Mouse (Mus musculus): ENCODE results near the gene Sorcs2. TPM values are rescaled to one million over a fixed set of nuclear protein-coding genes. Genes with fewer than 3 reads are reported as not detected.

Gene Sorcs2
- total and polyA plus RNA-seq, 2 experiments = 0.09 to 0.12 TPM

- no peaks in the 10 kb centered on the region for H3K36me3 ChIP-seq (ENCODE audit: control insufficient read depth, insufficient read depth, low read length)
- no peak overlapping the region for H3K4me3 ChIP-seq (ENCODE audit: insufficient read depth, low read depth, low read length)
- H3K27me3 ChIP-seq (ENCODE audit: control insufficient read depth, insufficient read depth, low read length) = no peaks in the 10 kb centered on the region
- no peak overlapping the region for H3K27ac ChIP-seq (replicated peaks; ENCODE audit: insufficient read depth, low read depth, low read length)
- H3K4me1 ChIP-seq (ENCODE audit: control insufficient read depth, insufficient read depth, low read length) = no peaks in the 10 kb centered on the region
- DNase-seq (ENCODE audit: extremely low read depth, low read depth, low spot score) = no peak
- 85% methylated on average over 2 of the region's 2 CpGs for WGBS
- no peak overlapping the region for H3K9ac ChIP-seq (ENCODE audit: low read depth, low read length)
- H3K79me2 ChIP-seq (ENCODE audit: control insufficient read depth, insufficient read depth, low read length) = no peaks in the 10 kb centered on the region
- no peak for TF ChIP-seq POLR2A (IDR thresholded peaks at IDR 0.05; ENCODE audit: extremely low read depth, insufficient read depth, low read length)
These were observed 284.2 kb downstream of the Sorcs2 start for GRCm38 (mm10) chr5:36113696-36114095.

- WGBS = 74% methylated on average over 6 of the region's 6 CpGs
- no peaks in the 10 kb centered on the region for H3K36me3 ChIP-seq (ENCODE audit: control insufficient read depth, insufficient read depth, low read length)
- no peak for DNase-seq (ENCODE audit: extremely low read depth, low read depth, low spot score)
- H3K27ac ChIP-seq (replicated peaks; ENCODE audit: insufficient read depth, low read depth, low read length) = no peak overlapping the region
- H3K4me1 ChIP-seq (ENCODE audit: control insufficient read depth, insufficient read depth, low read length) = no peaks in the 10 kb centered on the region
- H3K4me3 ChIP-seq (ENCODE audit: insufficient read depth, low read depth, low read length) = no peak overlapping the region
- TF ChIP-seq POLR2A (IDR thresholded peaks at IDR 0.05; ENCODE audit: extremely low read depth, insufficient read depth, low read length) (no peak), CTCF (IDR thresholded peaks at IDR 0.05; ENCODE audit: low read depth, low read length) (no peak)
- H3K9ac ChIP-seq (ENCODE audit: low read depth, low read length) = no peak overlapping the region
- H3K27me3 ChIP-seq (ENCODE audit: control insufficient read depth, insufficient read depth, low read length) = no peaks in the 10 kb centered on the region
- H3K79me2 ChIP-seq (ENCODE audit: control insufficient read depth, insufficient read depth, low read length) = no peaks in the 10 kb centered on the region
These were observed 285.2 kb downstream of the Sorcs2 start for GRCm38 (mm10) chr5:36112696-36113095.

GRCm38 (mm10) chr5:36111516-36111915 lies 286.4 kb downstream of the Sorcs2 start:
- H3K27ac ChIP-seq (replicated peaks; ENCODE audit: insufficient read depth, low read depth, low read length) = no peak overlapping the region
- H3K36me3 ChIP-seq (ENCODE audit: control insufficient read depth, insufficient read depth, low read length) = no peaks in the 10 kb centered on the region
- H3K79me2 ChIP-seq (ENCODE audit: control insufficient read depth, insufficient read depth, low read length) = no peaks in the 10 kb centered on the region
- H3K4me3 ChIP-seq (ENCODE audit: insufficient read depth, low read depth, low read length) = no peak overlapping the region
- no peak for DNase-seq (ENCODE audit: extremely low read depth, low read depth, low spot score)
- 67% methylated on average over 3 of the region's 3 CpGs for WGBS
- no peaks in the 10 kb centered on the region for H3K27me3 ChIP-seq (ENCODE audit: control insufficient read depth, insufficient read depth, low read length)
- no peak overlapping the region for H3K9ac ChIP-seq (ENCODE audit: low read depth, low read length)
- TF ChIP-seq CTCF (IDR thresholded peaks at IDR 0.05; ENCODE audit: low read depth, low read length) (no peak), POLR2A (IDR thresholded peaks at IDR 0.05; ENCODE audit: extremely low read depth, insufficient read depth, low read length) (no peak)
- no peaks in the 10 kb centered on the region for H3K4me1 ChIP-seq (ENCODE audit: control insufficient read depth, insufficient read depth, low read length)

GRCm38 (mm10) chr5:36108339-36108887 lies 289.5 kb downstream of the Sorcs2 start:
- H3K9ac ChIP-seq (ENCODE audit: low read depth, low read length) = no peak overlapping the region
- no peaks in the 10 kb centered on the region for H3K4me1 ChIP-seq (ENCODE audit: control insufficient read depth, insufficient read depth, low read length)
- no peaks in the 10 kb centered on the region for H3K27me3 ChIP-seq (ENCODE audit: control insufficient read depth, insufficient read depth, low read length)
- no peak overlapping the region for H3K27ac ChIP-seq (replicated peaks; ENCODE audit: insufficient read depth, low read depth, low read length)
- WGBS = 80% methylated on average over 4 of the region's 4 CpGs
- DNase-seq (ENCODE audit: extremely low read depth, low read depth, low spot score) = no peak
- no peak overlapping the region for H3K4me3 ChIP-seq (ENCODE audit: insufficient read depth, low read depth, low read length)
- no peaks in the 10 kb centered on the region for H3K79me2 ChIP-seq (ENCODE audit: control insufficient read depth, insufficient read depth, low read length)
- TF ChIP-seq POLR2A (IDR thresholded peaks at IDR 0.05; ENCODE audit: extremely low read depth, insufficient read depth, low read length) (no peak), CTCF (IDR thresholded peaks at IDR 0.05; ENCODE audit: low read depth, low read length) (no peak)
- no peaks in the 10 kb centered on the region for H3K36me3 ChIP-seq (ENCODE audit: control insufficient read depth, insufficient read depth, low read length)

- no peaks in the 10 kb centered on the region for H3K36me3 ChIP-seq (ENCODE audit: control insufficient read depth, insufficient read depth, low read length)
- WGBS = 82% methylated on average over 2 of the region's 2 CpGs
- H3K9ac ChIP-seq (ENCODE audit: low read depth, low read length) = no peak overlapping the region
- no peaks in the 10 kb centered on the region for H3K27me3 ChIP-seq (ENCODE audit: control insufficient read depth, insufficient read depth, low read length)
- no peak overlapping the region for H3K4me3 ChIP-seq (ENCODE audit: insufficient read depth, low read depth, low read length)
- no peak for DNase-seq (ENCODE audit: extremely low read depth, low read depth, low spot score)
- no peaks in the 10 kb centered on the region for H3K79me2 ChIP-seq (ENCODE audit: control insufficient read depth, insufficient read depth, low read length)
- H3K27ac ChIP-seq (replicated peaks; ENCODE audit: insufficient read depth, low read depth, low read length) = no peak overlapping the region
- H3K4me1 ChIP-seq (ENCODE audit: control insufficient read depth, insufficient read depth, low read length) = no peaks in the 10 kb centered on the region
- TF ChIP-seq CTCF (IDR thresholded peaks at IDR 0.05; ENCODE audit: low read depth, low read length) (no peak), POLR2A (IDR thresholded peaks at IDR 0.05; ENCODE audit: extremely low read depth, insufficient read depth, low read length) (no peak)
These were observed 294.5 kb downstream of the Sorcs2 start for GRCm38 (mm10) chr5:36103483-36103882.

GRCm38 (mm10) chr5:36101129-36101528 lies 296.8 kb downstream of the Sorcs2 start:
- H3K4me3 ChIP-seq (ENCODE audit: insufficient read depth, low read depth, low read length) = no peak overlapping the region

More at GRCm38 (mm10) chr5:36101129-36101528, 296.8 kb downstream of the Sorcs2 start:
- Histone ChIP-seq H3K4me1 (ENCODE audit: control insufficient read depth, insufficient read depth, low read length) (no peaks in the 10 kb centered on the region), H3K36me3 (ENCODE audit: control insufficient read depth, insufficient read depth, low read length) (no peaks in the 10 kb centered on the region), H3K79me2 (ENCODE audit: control insufficient read depth, insufficient read depth, low read length) (no peaks in the 10 kb centered on the region), H3K9ac (ENCODE audit: low read depth, low read length) (no peak overlapping the region), H3K27me3 (ENCODE audit: control insufficient read depth, insufficient read depth, low read length) (no peaks in the 10 kb centered on the region), H3K27ac (replicated peaks; ENCODE audit: insufficient read depth, low read depth, low read length) (no peak overlapping the region)
- WGBS = 69% methylated on average over 10 of the region's 10 CpGs
- TF ChIP-seq CTCF (IDR thresholded peaks at IDR 0.05; ENCODE audit: low read depth, low read length) (no peak), POLR2A (IDR thresholded peaks at IDR 0.05; ENCODE audit: extremely low read depth, insufficient read depth, low read length) (no peak)
- DNase-seq (ENCODE audit: extremely low read depth, low read depth, low spot score) = no peak

Data from liver, adult 2 months (tissue).